Mouse (Mus musculus) limb, embryonic 12.5 days (tissue): ENCODE measurements around the gene Fam118b. TPM values are rescaled to one million over a fixed set of nuclear protein-coding genes. Genes with fewer than 3 reads are reported as not detected.

Experiments
- ATAC-seq: fragments of 200-750 bp; cut with Nextera tagmentation; 2 replicates; pipeline ENCODE4 v1.8.0; 2017; ENCODE audit warnings: low read depth, moderate TSS enrichment; ENCODE audit not compliant: insufficient number of reproducible peaks, insufficient read depth, low FRiP score, low TSS enrichment
- H3K27ac ChIP-seq: fragments of 300-500 bp; sonication (generic); 2 replicates; pipeline ENCODE4 v1.5.1; 2016; ENCODE audit warnings: mild to moderate bottlenecking, moderate library complexity
- H3K27me3 ChIP-seq: fragments of 300-500 bp; sonication (generic); 2 replicates; pipeline ENCODE4 v1.6.1; 2016; ENCODE audit warnings: mild to moderate bottlenecking, moderate library complexity
- H3K36me3 ChIP-seq: fragments of 300-500 bp; sonication (generic); 2 replicates; pipeline ENCODE4 v1.6.1; 2016; ENCODE audit warnings: mild to moderate bottlenecking, moderate library complexity
- H3K4me1 ChIP-seq: fragments of 300-500 bp; sonication (generic); replicated peaks from 2 replicates; pipeline ENCODE4 v1.6.1; 2016
- H3K4me2 ChIP-seq: fragments of 300-500 bp; sonication (generic); 2 replicates; pipeline ENCODE4 v1.6.1; 2016; ENCODE audit warnings: mild to moderate bottlenecking, moderate library complexity
- H3K4me3 ChIP-seq: fragments of 300-500 bp; sonication (generic); replicated peaks from 2 replicates; pipeline ENCODE4 v1.5.1; 2016; ENCODE audit warnings: mild to moderate bottlenecking
- H3K9ac ChIP-seq: fragments of 300-500 bp; sonication (generic); replicated peaks from 2 replicates; pipeline ENCODE4 v1.6.1; 2016; ENCODE audit warnings: mild to moderate bottlenecking, moderate library complexity
- H3K9me3 ChIP-seq: fragments of 300-500 bp; sonication (generic); 2 replicates; pipeline ENCODE4 v1.6.1; 2016; ENCODE audit warnings: mild to moderate bottlenecking, moderate library complexity
- WGBS: fragments of 180-500 bp; shearing (Covaris S2); methylation state at CpG from one replicate; pipeline ENCODE4 v1.1.7; 2016; 5-methylcytosine and 5-hydroxymethylcytosine counted together
- polyA plus RNA-seq: library from polyadenylated mRNA; unstranded; fragments of >200 nt; fragmentation: Nextera tagmentation; extraction: Ambion mirVana; gene quantifications from 2 replicates; pipeline ENCODE4 v1.2.1, GENCODE M21; 2016

Fam118b gene
- polyA plus RNA-seq, 1 experiment from 2014 or later, result 52.7 TPM

DNA sequence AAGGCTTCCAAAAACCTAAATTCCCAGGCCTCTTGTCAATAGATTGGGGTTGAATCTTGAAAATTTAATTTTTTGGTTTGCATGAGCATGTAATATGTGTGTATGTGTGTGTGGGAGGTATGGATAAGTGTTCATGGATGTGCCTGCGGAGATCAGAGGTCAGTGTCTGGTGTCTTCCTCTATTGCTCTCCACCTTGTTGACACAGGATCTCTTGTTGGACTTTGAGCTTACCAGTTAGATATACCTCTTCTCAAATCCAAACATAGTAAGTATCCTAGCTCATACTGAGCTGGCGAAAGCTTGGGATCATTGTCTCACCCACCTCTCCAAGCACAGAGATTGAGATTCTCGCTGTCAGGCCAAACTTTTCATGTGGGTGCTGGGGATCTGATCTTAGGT, 22.8 kb upstream of the Fam118b start:
- Histone ChIP-seq H3K27me3 (no peaks in the 10 kb centered on the region), H3K27ac (no peak overlapping the region), H3K9ac (no peak overlapping the region), H3K4me2 (no peak overlapping the region), H3K4me3 (no peak overlapping the region), H3K36me3 (no peaks in the 10 kb centered on the region), H3K9me3 (no peaks in the 10 kb centered on the region), H3K4me1 (peaks cover 29% of the 10 kb centered on the region)
- ATAC-seq, result no peak
- 91% methylated on average over 3 of the region's 3 CpGs for WGBS

DNA sequence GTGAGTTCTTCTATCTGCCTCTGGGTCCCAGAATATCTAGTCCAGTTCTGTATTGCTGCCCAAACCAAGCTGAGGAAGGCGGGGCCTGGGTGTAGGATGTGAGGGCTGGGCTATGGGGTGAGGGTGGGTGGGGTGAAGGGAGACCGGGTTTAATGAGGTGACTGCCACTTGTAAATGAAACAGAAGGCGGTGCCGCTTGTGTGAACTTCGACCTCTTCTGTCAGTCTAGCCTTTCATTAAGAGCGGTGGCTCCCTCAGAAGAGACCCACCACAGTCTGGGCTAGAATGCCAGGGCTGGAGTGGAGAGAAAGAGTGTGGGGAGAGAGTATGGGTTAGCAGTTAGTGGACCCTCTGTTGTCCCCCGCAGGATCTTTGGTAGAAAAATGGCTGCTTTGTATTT, 22.4 kb upstream of the Fam118b start:
- no peaks in the 10 kb centered on the region for H3K27me3 ChIP-seq
- no peak overlapping the region for H3K4me3 ChIP-seq
- 15% methylated on average over 7 of the region's 7 CpGs for WGBS
- H3K4me1 ChIP-seq, result peaks cover 29% of the 10 kb centered on the region
- H3K36me3 ChIP-seq, result no peaks in the 10 kb centered on the region
- no peaks in the 10 kb centered on the region for H3K9me3 ChIP-seq
- H3K9ac ChIP-seq, result no peak overlapping the region
- ATAC-seq, result peak; percentile 63; the same call in 1 of the 2 replicates
- H3K27ac ChIP-seq, result no peak overlapping the region
- H3K4me2 ChIP-seq, result no peak overlapping the region

DNA sequence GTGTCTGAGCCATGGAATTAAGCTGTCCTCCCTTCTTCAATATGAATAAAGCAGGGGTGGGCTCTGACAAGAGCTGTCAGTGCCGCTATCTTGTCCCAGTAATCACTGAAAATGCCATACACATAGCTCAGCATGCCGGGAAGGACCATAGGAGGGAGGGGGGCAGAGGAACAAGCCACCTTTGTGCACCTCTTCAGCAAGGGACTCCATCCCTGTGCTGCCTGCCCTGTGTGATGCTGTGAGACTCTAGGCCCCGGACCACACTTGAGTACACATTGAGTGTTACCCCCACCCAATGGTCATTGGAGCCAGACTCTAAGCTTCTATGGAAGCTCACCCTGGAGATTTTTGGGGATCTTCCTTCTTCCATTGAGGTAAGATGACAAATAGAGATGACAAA, 18.7 kb upstream of the Fam118b start:
- no peak overlapping the region for H3K4me3 ChIP-seq
- H3K27me3 ChIP-seq, result peaks cover 8% of the 10 kb centered on the region; the same call in 1 of the 2 replicates
- H3K9ac ChIP-seq, result no peak overlapping the region
- 90% methylated on average over 3 of the region's 3 CpGs for WGBS
- no peak for ATAC-seq
- H3K27ac ChIP-seq, result no peak overlapping the region
- no peaks in the 10 kb centered on the region for H3K36me3 ChIP-seq
- H3K4me1 ChIP-seq, result peaks cover 44% of the 10 kb centered on the region
- no peak overlapping the region for H3K4me2 ChIP-seq
- H3K9me3 ChIP-seq, result no peaks in the 10 kb centered on the region

DNA sequence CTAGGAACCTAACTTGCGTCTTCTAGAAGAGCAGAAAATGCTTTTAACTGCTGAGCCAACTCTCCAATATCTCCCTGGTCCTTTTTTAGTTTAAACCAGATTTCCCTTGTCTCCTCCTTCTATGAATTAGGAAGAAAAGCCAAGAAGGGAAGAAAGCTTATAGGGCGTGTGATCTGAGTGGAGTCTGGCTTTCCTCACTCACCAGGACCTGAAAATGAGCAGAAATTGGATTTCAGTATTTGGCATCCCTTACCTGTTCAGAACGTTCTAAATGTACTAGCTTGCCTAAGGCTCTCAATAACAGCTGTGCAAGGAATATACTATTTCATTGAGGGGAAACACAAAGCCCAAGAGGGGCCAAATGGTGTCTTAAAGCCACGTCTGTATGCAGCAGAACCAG, 16.7 kb upstream of the Fam118b start:
- no peak for ATAC-seq
- peaks cover 8% of the 10 kb centered on the region; the same call in 1 of the 2 replicates for H3K27me3 ChIP-seq
- no peak overlapping the region for H3K4me3 ChIP-seq
- no peak overlapping the region for H3K9ac ChIP-seq
- 0 out of 2 replicates have a peak, but pooled peaks cover under 1% of the 10 kb centered on the region for H3K36me3 ChIP-seq
- 55% methylated on average over 4 of the region's 4 CpGs for WGBS
- peaks cover 35% of the 10 kb centered on the region for H3K4me1 ChIP-seq
- H3K27ac ChIP-seq, result no peak overlapping the region
- no peak overlapping the region for H3K4me2 ChIP-seq
- H3K9me3 ChIP-seq, result no peaks in the 10 kb centered on the region

DNA sequence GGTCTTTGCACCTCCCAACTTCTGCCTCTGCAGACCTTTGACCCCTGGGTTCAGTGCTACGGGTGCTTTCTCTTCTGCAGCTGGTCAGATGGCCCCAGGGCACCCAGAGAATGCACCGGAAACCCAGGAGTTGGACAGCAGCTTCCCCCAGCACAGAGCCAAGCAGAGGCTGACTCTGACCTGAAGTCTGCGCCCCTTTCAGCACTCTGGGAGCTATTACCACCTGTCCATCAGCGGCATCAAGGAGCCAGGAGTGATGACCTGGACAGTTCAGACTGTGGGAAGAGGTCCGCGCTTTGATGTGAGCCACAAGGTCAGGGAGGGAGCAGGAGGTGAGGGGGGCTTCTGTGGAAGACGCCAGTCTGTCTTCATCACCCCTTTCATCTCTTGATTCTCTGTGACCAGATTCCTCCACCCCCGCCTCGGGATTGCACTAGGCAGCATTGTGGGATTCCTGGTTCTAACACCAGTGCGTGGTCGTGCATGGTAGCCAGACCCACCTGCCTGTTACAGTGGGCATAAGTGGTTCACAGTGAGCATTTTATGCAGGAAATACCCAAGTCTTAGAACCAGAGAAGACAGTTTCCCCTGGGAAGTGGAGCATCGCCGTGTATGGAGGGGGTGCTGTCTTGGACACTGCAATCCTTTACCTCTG, 15.9 kb upstream of the Fam118b start:
- 0 out of 2 replicates have a peak, but pooled peaks have one; percentile 15 for ATAC-seq
- Histone ChIP-seq H3K36me3 (peaks cover 7% of the 10 kb centered on the region), H3K4me3 (no peak overlapping the region), H3K27me3 (peaks cover 8% of the 10 kb centered on the region; the same call in 1 of the 2 replicates), H3K4me1 (peaks cover 27% of the 10 kb centered on the region), H3K27ac (0 out of 2 replicates have a peak overlapping the region, but pooled peaks have one; percentile 29), H3K9me3 (no peaks in the 10 kb centered on the region), H3K4me2 (no peak overlapping the region), H3K9ac (no peak overlapping the region)
- WGBS, result 37% methylated on average over 13 of the region's 13 CpGs

DNA sequence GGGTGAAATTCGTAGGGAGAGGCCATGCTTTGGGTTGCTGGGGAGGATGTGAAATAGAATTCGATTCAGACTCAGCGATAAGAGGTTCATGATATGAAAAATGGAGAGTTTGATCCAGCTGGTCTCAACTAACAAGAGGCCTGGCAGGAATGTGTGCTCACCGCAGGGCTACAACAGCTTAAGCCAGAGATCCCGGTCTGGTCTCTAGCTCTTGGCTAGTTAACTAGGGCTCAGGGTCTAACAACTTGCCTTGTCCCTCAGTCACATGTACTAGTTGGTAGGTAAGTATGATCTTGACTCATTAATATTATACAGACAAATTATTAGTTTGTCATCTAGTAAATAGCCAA, 15.2 kb upstream of the Fam118b start:
- H3K9ac ChIP-seq, result no peak overlapping the region
- no peak for ATAC-seq
- H3K36me3 ChIP-seq, result peaks cover 13% of the 10 kb centered on the region
- no peak overlapping the region for H3K4me3 ChIP-seq
- peak overlapping the region; percentile 50; the same call in 1 of the 2 replicates for H3K27ac ChIP-seq
- no peaks in the 10 kb centered on the region for H3K9me3 ChIP-seq
- WGBS, result 55% methylated on average over 5 of the region's 5 CpGs
- H3K4me2 ChIP-seq, result no peak overlapping the region
- peaks cover 8% of the 10 kb centered on the region; the same call in 1 of the 2 replicates for H3K27me3 ChIP-seq
- peaks cover 22% of the 10 kb centered on the region for H3K4me1 ChIP-seq

DNA sequence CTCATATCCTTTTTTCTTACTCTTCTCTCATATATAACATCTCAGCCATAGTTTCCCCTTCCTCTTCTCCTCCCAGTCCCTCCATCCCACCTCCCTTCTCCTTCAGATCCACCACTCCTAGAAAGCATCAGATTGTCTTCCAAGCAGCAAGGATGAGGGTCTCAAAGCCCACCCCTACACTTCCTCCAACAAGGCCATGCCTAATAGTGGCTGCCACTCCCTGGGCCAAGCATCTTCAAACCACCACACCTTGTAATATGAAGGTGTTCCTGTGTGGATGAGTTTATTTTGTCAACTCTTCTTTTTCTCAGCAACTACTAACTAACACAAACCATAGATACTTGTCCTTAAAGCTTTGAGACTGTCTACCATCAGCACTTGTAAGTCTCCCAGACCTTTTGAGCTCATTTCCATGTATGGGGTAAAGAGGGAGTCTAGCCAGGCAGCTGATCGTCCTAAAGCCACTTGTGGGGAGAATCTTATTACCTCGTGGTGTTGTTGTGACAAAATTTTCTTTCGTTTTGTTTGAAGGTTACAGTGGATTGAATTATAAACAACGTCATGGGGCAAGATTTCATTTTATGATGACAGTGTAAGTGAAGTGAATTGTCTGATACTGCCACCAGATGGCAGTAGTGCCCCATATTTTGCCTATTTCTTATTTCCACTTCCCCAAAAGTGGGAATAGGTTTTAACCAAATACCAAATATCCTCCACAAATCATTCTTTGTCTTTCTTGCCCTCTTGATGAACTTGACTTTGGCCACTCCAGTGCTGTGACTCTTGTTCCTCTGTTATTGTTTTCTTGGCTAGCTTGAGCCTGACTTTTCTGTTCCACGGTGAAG, 14.6 kb upstream of the Fam118b start:
- peaks cover 8% of the 10 kb centered on the region; the same call in 1 of the 2 replicates for H3K27me3 ChIP-seq
- no peak for ATAC-seq
- no peak overlapping the region for H3K4me2 ChIP-seq
- 19% methylated on average over 5 of the region's 5 CpGs for WGBS
- H3K9me3 ChIP-seq, result no peaks in the 10 kb centered on the region
- H3K27ac ChIP-seq, result peak overlapping the region; percentile 50; the same call in 1 of the 2 replicates
- peaks cover 19% of the 10 kb centered on the region for H3K36me3 ChIP-seq
- H3K4me3 ChIP-seq, result no peak overlapping the region
- peaks cover 22% of the 10 kb centered on the region for H3K4me1 ChIP-seq
- H3K9ac ChIP-seq, result no peak overlapping the region

DNA sequence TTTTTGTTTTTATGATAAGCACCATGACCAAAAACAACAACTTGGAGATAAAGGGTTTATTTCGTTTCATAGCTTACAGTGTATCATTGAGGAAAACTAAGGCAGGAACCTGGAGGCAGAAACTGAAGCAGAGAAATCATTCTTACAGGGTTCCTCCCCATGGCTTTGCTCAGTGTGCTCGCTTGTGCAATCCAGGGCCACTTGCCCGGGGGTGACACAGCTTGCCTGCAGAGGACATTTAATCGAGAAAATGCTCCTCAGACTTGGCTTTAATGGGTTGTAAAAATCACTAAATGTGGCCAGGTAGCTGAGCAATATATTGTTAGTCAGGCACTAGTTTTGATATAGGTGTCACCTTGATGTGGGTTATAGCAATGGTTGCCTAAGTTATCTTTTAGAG, 10.8 kb upstream of the Fam118b start:
- no peaks in the 10 kb centered on the region for H3K9me3 ChIP-seq
- no peak overlapping the region for H3K27ac ChIP-seq
- no peak for ATAC-seq
- peaks cover 13% of the 10 kb centered on the region for H3K4me1 ChIP-seq
- WGBS, result 77% methylated on average over 4 of the region's 4 CpGs
- no peak overlapping the region for H3K4me3 ChIP-seq
- H3K4me2 ChIP-seq, result no peak overlapping the region
- peaks cover 52% of the 10 kb centered on the region for H3K36me3 ChIP-seq
- peaks cover 2% of the 10 kb centered on the region; the same call in 1 of the 2 replicates for H3K27me3 ChIP-seq
- no peak overlapping the region for H3K9ac ChIP-seq

DNA sequence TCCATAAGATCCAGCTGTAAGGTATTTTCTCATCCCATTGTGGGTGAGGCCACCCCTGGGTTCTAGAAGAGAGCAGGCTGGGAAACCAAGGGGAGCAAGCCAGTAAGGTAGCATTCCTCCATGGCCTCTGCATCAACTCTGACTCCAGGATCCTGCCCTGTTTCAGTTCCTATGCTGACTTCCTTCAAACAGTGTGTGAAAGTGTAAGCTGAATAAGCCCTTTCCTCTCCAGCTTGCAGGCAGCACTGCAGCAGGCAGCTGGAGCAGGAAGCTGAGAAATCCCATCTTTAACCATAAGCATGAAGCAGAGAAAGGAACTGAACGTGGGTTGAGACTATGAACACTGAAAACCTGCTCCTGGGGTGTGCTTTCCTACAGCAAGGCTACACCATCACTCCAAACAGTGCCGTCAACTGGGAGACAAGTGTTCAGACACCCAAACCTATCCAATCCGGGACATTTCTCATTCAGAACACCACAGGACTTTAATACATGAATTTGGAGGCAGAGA, 10.3 kb upstream of the Fam118b start:
- Histone ChIP-seq H3K4me3 (no peak overlapping the region), H3K36me3 (peaks cover 58% of the 10 kb centered on the region), H3K27ac (no peak overlapping the region), H3K4me2 (no peak overlapping the region), H3K4me1 (peaks cover 8% of the 10 kb centered on the region), H3K9me3 (no peaks in the 10 kb centered on the region), H3K9ac (no peak overlapping the region), H3K27me3 (no peaks in the 10 kb centered on the region)
- WGBS, result 84% methylated on average over 3 of the region's 3 CpGs
- ATAC-seq, result no peak

DNA sequence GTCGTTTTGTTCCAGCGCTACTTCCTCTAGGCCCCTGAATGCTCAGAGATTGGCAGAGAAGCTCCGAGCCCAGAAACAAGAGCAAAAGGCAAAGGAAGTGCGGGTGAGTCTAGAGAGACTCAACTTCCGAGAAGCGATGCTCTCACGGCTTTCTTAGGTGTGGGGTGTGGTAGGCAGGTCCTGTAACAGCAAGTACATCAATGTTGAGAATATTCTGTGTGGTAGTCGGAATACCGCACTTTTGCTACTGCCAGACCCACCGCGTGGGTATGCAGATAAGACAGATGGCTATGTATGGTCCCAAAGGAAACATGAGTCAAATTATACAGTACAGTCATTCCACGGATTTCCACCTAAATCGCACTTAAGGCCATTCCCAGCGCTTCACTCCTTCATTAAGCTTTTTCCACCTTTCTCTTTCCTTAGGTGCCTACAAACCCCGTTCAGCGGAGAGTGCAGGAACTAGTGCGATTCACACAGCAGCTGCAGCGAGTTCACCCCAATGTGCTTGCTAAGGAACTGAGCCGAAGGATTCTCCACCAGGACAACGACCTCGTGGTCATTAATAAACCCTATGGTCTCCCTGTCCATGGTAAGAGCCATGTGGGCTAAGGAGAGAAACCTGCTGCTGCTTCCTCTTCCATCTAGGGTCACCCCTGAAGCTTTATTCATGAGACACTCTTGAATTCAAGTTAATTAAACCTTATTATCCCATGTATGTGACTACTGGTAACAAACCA, 541 bp upstream of the Fam118b start:
- peak; percentile 61; the same call in 1 of the 2 replicates for ATAC-seq
- H3K4me2 ChIP-seq, result peak overlapping the region; percentile 79
- no peaks in the 10 kb centered on the region for H3K9me3 ChIP-seq
- peaks cover 34% of the 10 kb centered on the region for H3K36me3 ChIP-seq
- H3K27me3 ChIP-seq, result no peaks in the 10 kb centered on the region
- H3K27ac ChIP-seq, result peak overlapping the region; percentile 68; the same call in 1 of the 2 replicates
- peak overlapping the region; percentile 72 for H3K4me3 ChIP-seq
- H3K4me1 ChIP-seq, result peaks cover 15% of the 10 kb centered on the region
- WGBS, result 1% methylated on average over 21 of the region's 21 CpGs
- peak overlapping the region; percentile 64 for H3K9ac ChIP-seq

DNA sequence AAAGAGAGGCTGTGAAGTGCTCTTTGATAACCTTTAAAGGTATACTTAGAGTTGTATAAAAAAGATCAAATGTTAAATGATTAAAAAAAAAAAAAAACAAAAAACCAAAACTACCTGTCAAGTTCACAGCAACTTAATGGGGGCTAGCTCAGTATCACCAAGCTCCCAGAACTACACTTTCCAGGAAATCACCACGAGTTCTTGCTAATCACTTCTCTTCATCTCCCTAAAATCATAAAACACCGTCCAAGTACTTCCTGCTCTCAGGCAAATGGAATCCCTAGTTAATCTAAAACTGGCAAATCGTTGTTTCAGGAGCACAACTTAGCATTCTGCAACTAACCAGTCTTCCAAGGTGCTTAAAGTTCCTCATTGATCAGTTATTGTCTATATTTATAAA, 3.1 kb downstream of the Fam118b start:
- Histone ChIP-seq H3K4me2 (no peak overlapping the region), H3K27ac (no peak overlapping the region), H3K4me1 (peaks cover 15% of the 10 kb centered on the region), H3K27me3 (no peaks in the 10 kb centered on the region), H3K9ac (no peak overlapping the region), H3K36me3 (no peaks in the 10 kb centered on the region; the same call in 1 of the 2 replicates), H3K9me3 (no peaks in the 10 kb centered on the region), H3K4me3 (no peak overlapping the region)
- WGBS, result 65% methylated on average over 3 of the region's 3 CpGs
- ATAC-seq, result no peak
